Mouse (Mus musculus): ENCODE results near the gene Zfp869. TPM values are rescaled to one million over a fixed set of nuclear protein-coding genes. Genes with fewer than 3 reads are reported as not detected.
A peak's percentile ranks its signal among the peaks of the same experiment; 100 is the strongest.
"Not testable (repeated sequence)": the region's sequence is repeated elsewhere in the genome, so short reads cannot be mapped to it uniquely, and the experiment has no call there.

Zfp869 gene
- total RNA-seq (2014; fragmentation: Nextera tagmentation) (34.8 and 41.2 TPM in 2 replicates), total RNA-seq (2017) (33.6 and 37.9 TPM in 2 replicates), polyA plus RNA-seq (2012) (1.3 and 1.4 TPM in 2 replicates)

- H3K4me3 ChIP-seq (ENCODE audit: low read depth, low read length); DNase-seq (ENCODE audit: low spot score); H3K27me3 ChIP-seq (ENCODE audit: insufficient read depth, low read length); ATAC-seq (ENCODE audit: extremely low read depth, insufficient number of reproducible peaks, low FRiP score, poor library complexity, severe bottlenecking): not testable (repeated sequence)
- H3K9me3 ChIP-seq (replicated peaks), result peaks cover 26% of the 10 kb centered on the region
- peaks cover 22% of the 10 kb centered on the region for H3K4me1 ChIP-seq (ENCODE audit: insufficient read depth, low read depth, low read length)
- H3K36me3 ChIP-seq (replicated peaks), result peaks cover 86% of the 10 kb centered on the region
These were observed at the start of gene Zfp869 for GRCm38 (mm10) chr8:69710624-69711023. TSS of gene Zfp869 (minus strand) at chr8:69710724.

GRCm38 (mm10) chr8:69758316-69758715 lies 47.8 kb upstream of the Zfp869 start:
- no peak for ATAC-seq (ENCODE audit: extremely low read depth, insufficient number of reproducible peaks, low FRiP score, poor library complexity, severe bottlenecking)
- no peak for DNase-seq (ENCODE audit: low spot score)
- H3K9me3 ChIP-seq (replicated peaks), result no peaks in the 10 kb centered on the region
- TF ChIP-seq CTCF (IDR thresholded peaks at IDR 0.05; ENCODE audit: low read depth, low read length) (no peak), TAL1 (conservative IDR thresholded peaks at IDR 0.05; ENCODE audit: low read depth, low read length) (no peak), POLR2AphosphoS5 (IDR thresholded peaks at IDR 0.05; ENCODE audit: insufficient replicate concordance, low read depth, low read length) (no peak), GATA2 (IDR thresholded peaks at IDR 0.05; ENCODE audit: borderline replicate concordance, low read depth, low read length) (no peak), GATA1 (IDR thresholded peaks at IDR 0.05; ENCODE audit: borderline replicate concordance, low read length) (no peak)
- no peaks in the 10 kb centered on the region for H3K27me3 ChIP-seq (ENCODE audit: insufficient read depth, low read length)
- peaks cover 58% of the 10 kb centered on the region for H3K36me3 ChIP-seq (replicated peaks)
- H3K4me3 ChIP-seq (ENCODE audit: low read depth, low read length), result no peak overlapping the region
- H3K4me1 ChIP-seq (ENCODE audit: insufficient read depth, low read depth, low read length), result no peaks in the 10 kb centered on the region; the same call in 1 of the 2 replicates

GRCm38 (mm10) chr8:69752437-69752836 lies 41.9 kb upstream of the Zfp869 start:
- H3K9me3 ChIP-seq (replicated peaks), result no peaks in the 10 kb centered on the region
- H3K4me3 ChIP-seq (ENCODE audit: low read depth, low read length), result no peak overlapping the region
- ATAC-seq (ENCODE audit: extremely low read depth, insufficient number of reproducible peaks, low FRiP score, poor library complexity, severe bottlenecking) (no peak), DNase-seq (ENCODE audit: low spot score) (no peak)
- peaks cover 16% of the 10 kb centered on the region for H3K4me1 ChIP-seq (ENCODE audit: insufficient read depth, low read depth, low read length)
- TF ChIP-seq TAL1 (conservative IDR thresholded peaks at IDR 0.05; ENCODE audit: low read depth, low read length) (no peak), GATA2 (IDR thresholded peaks at IDR 0.05; ENCODE audit: borderline replicate concordance, low read depth, low read length) (no peak), GATA1 (IDR thresholded peaks at IDR 0.05; ENCODE audit: borderline replicate concordance, low read length) (no peak), POLR2AphosphoS5 (IDR thresholded peaks at IDR 0.05; ENCODE audit: insufficient replicate concordance, low read depth, low read length) (no peak), CTCF (IDR thresholded peaks at IDR 0.05; ENCODE audit: low read depth, low read length) (no peak)
- H3K27me3 ChIP-seq (ENCODE audit: insufficient read depth, low read length), result no peaks in the 10 kb centered on the region
- H3K36me3 ChIP-seq (replicated peaks), result peaks cover 18% of the 10 kb centered on the region

DNA sequence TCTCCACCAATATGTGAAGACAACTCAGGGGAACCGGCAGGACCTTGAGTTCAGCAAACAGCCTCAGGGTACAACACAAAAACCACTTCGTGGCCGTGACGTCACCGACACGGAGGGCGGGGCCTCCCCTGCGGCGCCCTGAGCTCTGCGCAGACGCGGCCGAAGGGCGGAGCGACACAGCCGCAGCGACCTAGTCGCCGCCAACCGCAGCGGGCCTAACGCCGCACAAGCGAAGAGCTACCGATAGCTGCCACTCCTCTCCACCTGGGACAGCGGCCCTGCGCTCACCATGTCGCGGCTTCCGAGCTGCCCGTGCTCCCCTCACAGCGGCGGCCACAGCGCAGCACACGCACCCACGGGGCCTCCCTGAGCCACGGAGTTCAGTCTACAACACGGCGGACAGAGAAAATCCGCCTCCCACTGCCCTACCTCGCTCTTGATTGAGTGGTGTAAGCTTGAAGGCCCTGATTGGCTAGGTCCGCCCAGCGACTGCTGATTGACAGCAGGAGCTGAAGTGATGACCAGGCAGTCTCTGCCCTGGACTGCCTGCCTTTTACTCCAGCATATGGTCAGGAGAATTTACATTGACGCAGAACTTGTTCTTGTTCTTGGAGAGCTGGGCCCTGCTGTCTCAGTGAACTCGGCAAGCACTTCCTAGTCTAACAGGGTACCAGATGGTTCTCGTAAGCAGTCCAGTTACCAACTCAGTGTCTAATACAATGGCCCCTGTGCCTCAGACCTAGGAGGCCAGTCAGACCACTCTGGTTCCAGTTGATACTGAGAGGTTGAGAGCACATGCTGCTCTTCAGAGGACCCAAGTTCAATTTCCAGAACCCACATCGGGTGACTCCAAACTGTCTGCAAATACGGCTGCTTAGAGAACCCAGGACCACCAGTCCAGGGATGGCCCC lies 39.3 kb upstream of the Zfp869 start, which contains the start of gene Zfp963:
Zfp963 (minus strand) TSS at position 427 of the 911 bp plus-strand sequence.
- Histone ChIP-seq H3K36me3 (replicated peaks) (peaks cover 16% of the 10 kb centered on the region), H3K27me3 (ENCODE audit: insufficient read depth, low read length) (no peaks in the 10 kb centered on the region), H3K4me3 (ENCODE audit: low read depth, low read length) (peak within 1 kb of the TSS; percentile 94), H3K4me1 (ENCODE audit: insufficient read depth, low read depth, low read length) (peaks cover 16% of the 10 kb centered on the region), H3K9me3 (replicated peaks) (no peaks in the 10 kb centered on the region)
- TF ChIP-seq GATA1 (IDR thresholded peaks at IDR 0.05; ENCODE audit: borderline replicate concordance, low read length) (no peak), POLR2AphosphoS5 (IDR thresholded peaks at IDR 0.05; ENCODE audit: insufficient replicate concordance, low read depth, low read length) (no peak), CTCF (IDR thresholded peaks at IDR 0.05; ENCODE audit: low read depth, low read length) (no peak), TAL1 (conservative IDR thresholded peaks at IDR 0.05; ENCODE audit: low read depth, low read length) (no peak), GATA2 (IDR thresholded peaks at IDR 0.05; ENCODE audit: borderline replicate concordance, low read depth, low read length) (no peak)
- peak; percentile 96 for ATAC-seq (ENCODE audit: extremely low read depth, insufficient number of reproducible peaks, low FRiP score, poor library complexity, severe bottlenecking)
- peak; percentile 91 for DNase-seq (ENCODE audit: low spot score)

- TF ChIP-seq CTCF (IDR thresholded peaks at IDR 0.05; ENCODE audit: low read depth, low read length), result no peak
- TF ChIP-seq TAL1 (conservative IDR thresholded peaks at IDR 0.05; ENCODE audit: low read depth, low read length), result no peak
- no peak for TF ChIP-seq GATA1 (IDR thresholded peaks at IDR 0.05; ENCODE audit: borderline replicate concordance, low read length)
- no peak for TF ChIP-seq GATA2 (IDR thresholded peaks at IDR 0.05; ENCODE audit: borderline replicate concordance, low read depth, low read length)
- no peak for TF ChIP-seq POLR2AphosphoS5 (IDR thresholded peaks at IDR 0.05; ENCODE audit: insufficient replicate concordance, low read depth, low read length)
- ATAC-seq (ENCODE audit: extremely low read depth, insufficient number of reproducible peaks, low FRiP score, poor library complexity, severe bottlenecking), result no peak
- Histone ChIP-seq H3K4me3 (ENCODE audit: low read depth, low read length) (no peak overlapping the region), H3K27me3 (ENCODE audit: insufficient read depth, low read length) (peaks cover 5% of the 10 kb centered on the region; the same call in 1 of the 2 replicates), H3K36me3 (replicated peaks) (peaks cover 13% of the 10 kb centered on the region), H3K4me1 (ENCODE audit: insufficient read depth, low read depth, low read length) (no peaks in the 10 kb centered on the region), H3K9me3 (replicated peaks) (no peaks in the 10 kb centered on the region)
- DNase-seq (ENCODE audit: low spot score), result no peak
These were observed 30.7 kb upstream of the Zfp869 start for GRCm38 (mm10) chr8:69741231-69741630.

GRCm38 (mm10) chr8:69740763-69741162 lies 30.2 kb upstream of the Zfp869 start:
- DNase-seq (ENCODE audit: low spot score) (no peak), ATAC-seq (ENCODE audit: extremely low read depth, insufficient number of reproducible peaks, low FRiP score, poor library complexity, severe bottlenecking) (no peak)
- Histone ChIP-seq H3K9me3 (replicated peaks) (no peaks in the 10 kb centered on the region), H3K27me3 (ENCODE audit: insufficient read depth, low read length) (peaks cover 5% of the 10 kb centered on the region; the same call in 1 of the 2 replicates), H3K36me3 (replicated peaks) (peaks cover 11% of the 10 kb centered on the region), H3K4me1 (ENCODE audit: insufficient read depth, low read depth, low read length) (no peaks in the 10 kb centered on the region), H3K4me3 (ENCODE audit: low read depth, low read length) (no peak overlapping the region)
- TF ChIP-seq POLR2AphosphoS5 (IDR thresholded peaks at IDR 0.05; ENCODE audit: insufficient replicate concordance, low read depth, low read length), result no peak

All from G1E (cell line).